Mouse (Mus musculus) testis, postnatal 14 days (tissue): ENCODE measurements around the gene Nkap.
"Not testable (repeated sequence)": the region's sequence is repeated elsewhere in the genome, so short reads cannot be mapped to it uniquely, and the experiment has no call there.

Experiments used
- DNase-seq: peaks from one replicate; pipeline ENCODE4 v3.0.0; 2021; ENCODE audit warnings: low spot score

The Nkap gene

DNA sequence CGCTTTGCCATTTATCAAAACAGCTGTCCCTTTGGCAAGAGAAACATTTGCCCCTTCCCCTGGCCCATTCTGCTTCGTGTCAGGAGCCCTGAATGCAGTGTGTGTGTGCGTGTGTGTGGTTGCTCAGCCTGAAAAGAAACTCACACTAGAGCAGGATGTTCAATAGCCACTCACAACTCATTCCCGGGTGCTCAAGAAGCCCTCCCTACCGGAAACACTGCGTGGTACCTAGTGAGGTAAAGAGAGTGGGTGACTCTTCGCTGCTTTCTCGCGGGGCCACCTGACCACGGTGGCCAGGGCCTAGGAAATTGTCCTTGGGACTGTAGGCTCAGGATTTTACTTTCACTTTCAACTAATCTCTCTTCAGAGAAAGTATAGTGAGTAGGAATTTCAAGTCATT is 34.6 kb downstream of the Nkap start:
- DNase-seq: no peak

DNA sequence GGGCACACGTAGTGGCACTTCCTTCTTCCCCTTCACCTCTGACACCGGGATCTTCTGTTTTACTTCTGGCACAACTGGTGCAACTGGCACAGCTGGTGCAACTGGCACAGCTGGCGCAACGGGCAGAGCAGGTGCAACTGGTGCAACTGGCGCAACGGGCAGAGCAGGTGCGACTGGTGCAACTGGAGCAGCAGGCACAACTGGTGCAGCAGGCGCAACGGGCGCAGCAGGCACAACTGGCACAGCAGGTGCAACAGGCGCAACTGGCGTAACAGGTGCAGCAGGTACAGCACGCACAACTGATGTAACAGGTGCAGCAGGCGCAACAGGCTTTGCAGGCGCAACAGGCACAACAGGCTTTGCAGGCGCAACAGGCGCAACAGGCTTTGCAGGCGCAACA is 36.5 kb downstream of the Nkap start:
- DNase-seq: no peak

DNA sequence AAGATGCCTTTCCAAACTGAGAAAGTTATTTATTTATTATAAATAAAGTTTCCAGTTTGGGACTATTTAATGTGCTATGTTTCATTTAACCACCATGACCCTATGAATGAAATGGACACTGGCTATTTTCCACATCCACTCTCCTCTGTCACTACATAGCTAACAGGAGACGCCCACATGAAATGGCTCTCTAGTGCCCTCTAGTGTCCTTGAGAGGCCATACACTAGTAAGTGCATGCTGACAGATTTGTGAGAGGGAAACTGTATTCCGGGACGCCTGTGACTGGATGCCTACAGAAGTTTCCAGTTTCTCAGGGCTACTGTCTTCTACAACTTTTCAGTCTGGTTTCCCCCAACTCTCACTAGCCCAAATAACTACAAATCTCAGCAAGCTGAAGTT is 40.5 kb downstream of the Nkap start:
- DNase-seq: no peak

DNA sequence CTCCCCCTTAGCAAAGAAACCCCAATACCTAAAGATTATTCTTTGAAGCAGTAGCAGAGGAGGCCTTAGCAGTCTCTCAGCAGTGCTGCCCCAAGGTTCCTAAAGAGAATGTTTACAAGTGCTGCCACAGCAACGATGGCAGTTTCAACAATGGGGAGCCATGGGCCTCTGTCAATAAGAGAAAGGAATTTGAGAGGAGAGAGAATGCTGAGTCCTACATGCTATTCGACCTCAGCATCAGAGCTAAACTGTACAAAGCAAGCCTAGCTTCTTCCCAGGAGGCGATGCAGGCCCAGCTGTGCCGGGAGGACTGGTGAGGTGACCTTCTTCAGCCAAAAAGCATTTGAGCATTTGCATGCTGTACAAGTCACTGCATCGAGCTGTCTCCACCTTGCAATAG is 42.1 kb downstream of the Nkap start, which contains the start of gene Akap14:
Gene Akap14, minus strand, starts transcription at position 101 of the 400 bp plus-strand sequence.
- DNase-seq: no peak

DNA sequence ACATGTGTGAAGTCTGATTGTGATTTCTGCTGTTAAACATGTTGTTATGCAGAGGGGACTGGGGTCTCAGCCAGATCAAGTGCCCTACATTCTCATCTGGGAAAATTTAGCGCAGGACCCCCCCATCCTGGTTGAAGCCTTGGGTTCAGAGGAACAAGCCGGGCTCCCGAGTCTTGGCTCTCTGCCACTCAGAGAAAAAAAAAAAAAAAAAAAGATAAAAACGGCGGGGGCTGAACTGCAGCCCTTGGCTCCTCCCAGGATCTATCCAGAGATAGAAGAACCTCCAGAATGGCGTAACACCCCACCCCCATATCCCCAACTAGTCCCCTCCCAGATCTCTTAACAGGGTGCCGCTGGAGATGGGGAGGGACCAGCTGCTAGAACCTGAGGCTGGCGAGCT is 57.8 kb downstream of the Nkap start:
- DNase-seq: not testable (repeated sequence)

DNA sequence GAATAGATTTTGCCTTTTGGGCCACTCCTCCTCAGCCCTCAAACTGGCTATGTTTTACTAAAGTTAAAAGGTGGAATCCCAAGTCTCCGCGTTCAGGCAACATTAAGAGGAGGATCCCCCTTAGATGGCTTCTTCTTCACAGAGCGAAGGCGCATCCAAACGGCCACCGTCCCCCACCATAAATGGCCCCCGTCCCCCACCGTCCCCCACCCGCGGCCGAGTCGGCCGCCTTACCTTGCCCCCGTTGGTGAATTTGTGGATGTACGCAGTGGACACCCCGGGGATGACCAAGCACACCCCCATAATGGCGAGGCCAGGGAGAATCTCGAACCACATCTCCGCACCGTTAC is 64.1 kb downstream of the Nkap start:
- no peak for DNase-seq

DNA sequence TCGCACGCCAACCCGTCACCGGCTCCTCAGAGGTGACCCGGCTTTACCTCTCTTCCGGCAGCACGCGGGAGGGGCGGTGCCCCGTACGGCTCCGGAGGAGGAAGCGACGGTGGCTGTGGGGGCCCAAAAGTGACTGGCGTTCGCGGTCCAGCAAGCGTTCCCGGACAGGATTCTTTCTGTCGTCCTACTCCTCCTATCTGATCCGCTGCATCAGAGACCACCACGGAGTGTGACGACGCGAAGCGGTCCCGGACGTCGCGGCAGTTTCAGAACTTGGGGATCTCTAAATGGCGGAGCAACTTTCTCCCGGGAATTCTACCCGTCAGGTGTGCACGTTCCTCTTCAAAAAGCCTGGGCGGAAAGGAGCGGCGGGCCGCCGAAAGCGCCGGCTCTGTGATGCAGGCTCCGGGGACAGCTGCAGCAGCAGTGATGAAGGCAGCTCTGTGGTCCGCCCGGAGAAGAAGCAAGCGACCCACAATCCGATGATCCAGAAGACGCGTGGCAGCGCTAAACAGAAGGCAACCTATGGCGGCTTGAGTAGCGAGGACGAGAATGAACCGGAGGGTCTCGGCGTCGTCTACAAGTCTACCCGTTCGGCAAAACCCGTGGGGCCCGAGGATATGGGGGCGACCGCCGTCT is 64.6 kb downstream of the Nkap start, which contains the start of the genes Ndufa1 and Rnf113a1:
Gene Ndufa1, minus strand, starts transcription at position 59 of the 639 bp plus-strand sequence.
Gene Rnf113a1, plus strand, starts transcription at position 141 of the 639 bp plus-strand sequence.
- peak; percentile 87 for DNase-seq

DNA sequence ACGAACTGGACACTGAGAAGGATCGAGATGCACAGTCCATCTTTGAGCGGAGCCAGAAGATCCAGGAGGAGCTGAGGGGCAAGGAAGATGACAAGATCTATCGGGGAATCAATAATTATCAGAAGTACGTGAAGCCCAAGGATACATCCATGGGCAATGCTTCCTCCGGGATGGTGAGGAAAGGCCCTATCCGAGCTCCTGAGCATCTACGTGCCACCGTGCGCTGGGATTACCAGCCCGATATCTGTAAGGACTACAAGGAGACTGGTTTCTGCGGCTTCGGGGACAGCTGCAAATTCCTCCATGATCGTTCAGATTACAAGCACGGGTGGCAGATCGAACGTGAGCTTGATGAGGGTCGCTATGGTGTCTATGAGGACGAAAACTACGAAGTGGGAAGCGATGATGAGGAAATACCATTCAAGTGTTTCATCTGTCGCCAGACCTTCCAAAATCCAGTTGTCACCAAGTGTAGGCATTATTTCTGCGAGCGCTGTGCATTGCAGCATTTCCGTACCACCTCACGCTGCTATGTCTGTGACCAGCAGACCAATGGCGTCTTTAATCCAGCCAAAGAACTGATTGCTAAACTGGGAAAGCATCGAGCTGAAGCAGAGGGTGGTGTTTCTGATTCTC is 65.3 kb downstream of the Nkap start:
- DNase-seq: no peak

DNA sequence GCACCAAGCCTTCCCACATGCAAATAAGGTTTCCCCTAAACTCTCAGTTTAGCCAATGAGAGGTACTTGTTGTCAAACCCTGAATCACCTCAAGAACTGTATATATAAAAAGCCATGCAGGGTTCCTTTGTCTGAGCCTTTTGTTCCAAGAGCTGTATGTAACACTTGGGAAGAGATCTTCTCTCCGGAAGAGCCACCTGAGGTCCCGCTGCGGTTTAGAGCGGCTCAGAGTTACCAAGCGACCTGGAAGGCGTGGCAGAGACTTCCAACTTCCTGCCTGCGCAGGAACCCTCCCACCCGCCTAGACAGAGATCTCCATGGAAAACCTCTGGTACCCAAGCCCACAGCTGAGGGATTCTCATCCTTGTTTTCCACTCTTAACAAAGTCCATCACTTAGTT is 72.1 kb downstream of the Nkap start:
- no peak for DNase-seq
